Mouse (Mus musculus) neural tube, embryonic 15.5 days (tissue): ENCODE data around the gene Gm15557. TPM values are rescaled to one million over a fixed set of nuclear protein-coding genes. Genes with fewer than 3 reads are reported as not detected.
"Not testable (repeated sequence)": the region's sequence is repeated elsewhere in the genome, so short reads cannot be mapped to it uniquely, and the experiment has no call there.

Experiments used
- ATAC-seq: fragments of 200-750 bp; cut with Nextera tagmentation; 2 replicates; pipeline ENCODE4 v1.8.0; 2017; ENCODE audit warnings: mild to moderate bottlenecking, moderate TSS enrichment, moderate library complexity; ENCODE audit not compliant: low FRiP score
- H3K27ac ChIP-seq: fragments of 300-500 bp; sonication (generic); replicated peaks from 2 replicates; pipeline ENCODE4 v1.5.1; 2015; ENCODE audit warnings: mild to moderate bottlenecking, inconsistent platforms
- H3K27me3 ChIP-seq: fragments of 300-500 bp; sonication (generic); replicated peaks from 2 replicates; pipeline ENCODE4 v1.6.1; 2015; ENCODE audit warnings: inconsistent platforms
- H3K36me3 ChIP-seq: fragments of 300-500 bp; sonication (generic); 2 replicates; pipeline ENCODE4 v1.6.1; 2015; ENCODE audit warnings: inconsistent platforms
- H3K4me1 ChIP-seq: fragments of 300-500 bp; sonication (generic); 2 replicates; pipeline ENCODE4 v1.6.1; 2015; ENCODE audit warnings: inconsistent platforms
- H3K4me2 ChIP-seq: fragments of 300-500 bp; sonication (generic); 2 replicates; pipeline ENCODE4 v1.6.1; 2015; ENCODE audit warnings: inconsistent platforms, mild to moderate bottlenecking, moderate library complexity
- H3K4me3 ChIP-seq: fragments of 300-500 bp; sonication (generic); replicated peaks from 2 replicates; pipeline ENCODE4 v1.5.1; 2015; ENCODE audit warnings: mild to moderate bottlenecking, inconsistent platforms
- H3K9ac ChIP-seq: fragments of 300-500 bp; sonication (generic); replicated peaks from 2 replicates; pipeline ENCODE4 v1.6.1; 2015; ENCODE audit warnings: mild to moderate bottlenecking, inconsistent platforms
- H3K9me3 ChIP-seq: fragments of 300-500 bp; sonication (generic); replicated peaks from 2 replicates; pipeline ENCODE4 v1.6.1; 2016; ENCODE audit warnings: inconsistent platforms
- WGBS: fragments of 180-500 bp; shearing (Covaris S2); methylation state at CpG from one replicate; pipeline ENCODE4 v1.1.7; 2015; ENCODE audit warnings: mixed read lengths; 5-methylcytosine and 5-hydroxymethylcytosine counted together
- polyA plus RNA-seq: library from polyadenylated mRNA; unstranded; fragments of >200 nt; fragmentation: Nextera tagmentation; extraction: Ambion mirVana; gene quantifications from 2 replicates; pipeline ENCODE4 v1.2.1, GENCODE M21; 2015

Gm15557 gene
- polyA plus RNA-seq: not detected in 2 replicates

- no peaks in the 10 kb centered on the region for H3K9me3 ChIP-seq
- peaks cover 22% of the 10 kb centered on the region for H3K4me1 ChIP-seq
- H3K9ac ChIP-seq: no peak within 1 kb of the TSS
- no peak for ATAC-seq
- no peak within 1 kb of the TSS for H3K4me3 ChIP-seq
- no peak within 1 kb of the TSS for H3K4me2 ChIP-seq
- 90% methylated on average over 3 of the region's 3 CpGs for WGBS
- H3K36me3 ChIP-seq: no peaks in the 10 kb centered on the region
- no peak within 1 kb of the TSS for H3K27ac ChIP-seq
- no peaks in the 10 kb centered on the region for H3K27me3 ChIP-seq
These were observed at the start of gene Gm15557 for GRCm38 (mm10) chr2:155940681-155941080. Gm15557 (plus strand) TSS chr2:155940728.

GRCm38 (mm10) chr2:155894307-155895045 lies 46.1 kb upstream of the Gm15557 start:
- no peak for ATAC-seq
- H3K36me3 ChIP-seq: peaks cover 44% of the 10 kb centered on the region
- H3K4me3 ChIP-seq: no peak overlapping the region
- no peak overlapping the region for H3K4me2 ChIP-seq
- H3K9ac ChIP-seq: no peak overlapping the region
- no peaks in the 10 kb centered on the region for H3K4me1 ChIP-seq
- H3K27ac ChIP-seq: no peak overlapping the region
- H3K9me3 ChIP-seq: no peaks in the 10 kb centered on the region
- H3K27me3 ChIP-seq: no peaks in the 10 kb centered on the region
- WGBS: 85% methylated on average over 13 of the region's 13 CpGs

GRCm38 (mm10) chr2:155895046-155895735 lies 45.3 kb upstream of the Gm15557 start:
- Histone ChIP-seq H3K4me2 (no peak overlapping the region), H3K9ac (no peak overlapping the region), H3K27me3 (no peaks in the 10 kb centered on the region), H3K4me1 (no peaks in the 10 kb centered on the region), H3K36me3 (peaks cover 44% of the 10 kb centered on the region), H3K9me3 (no peaks in the 10 kb centered on the region), H3K4me3 (no peak overlapping the region), H3K27ac (no peak overlapping the region)
- no peak for ATAC-seq
- 88% methylated on average over 16 of the region's 16 CpGs for WGBS

- Histone ChIP-seq H3K4me1 (no peaks in the 10 kb centered on the region), H3K27ac (no peak overlapping the region), H3K4me2 (no peak overlapping the region), H3K4me3 (no peak overlapping the region), H3K9me3 (no peaks in the 10 kb centered on the region), H3K9ac (no peak overlapping the region), H3K36me3 (peaks cover 24% of the 10 kb centered on the region), H3K27me3 (no peaks in the 10 kb centered on the region)
- WGBS: 89% methylated on average over 16 of the region's 16 CpGs
- no peak for ATAC-seq
These were observed 37.4 kb upstream of the Gm15557 start for GRCm38 (mm10) chr2:155902989-155903631.

GRCm38 (mm10) chr2:155903632-155904008 lies 36.9 kb upstream of the Gm15557 start:
- no peak overlapping the region for H3K27ac ChIP-seq
- H3K4me3 ChIP-seq: no peak overlapping the region
- H3K4me1 ChIP-seq: no peaks in the 10 kb centered on the region
- 91% methylated on average over 6 of the region's 6 CpGs for WGBS
- H3K4me2 ChIP-seq: no peak overlapping the region
- H3K36me3 ChIP-seq: peaks cover 22% of the 10 kb centered on the region
- no peak for ATAC-seq
- no peaks in the 10 kb centered on the region for H3K9me3 ChIP-seq
- H3K9ac ChIP-seq: no peak overlapping the region
- H3K27me3 ChIP-seq: no peaks in the 10 kb centered on the region

- 90% methylated on average over 6 of the region's 6 CpGs for WGBS
- no peak overlapping the region for H3K27ac ChIP-seq
- no peaks in the 10 kb centered on the region for H3K27me3 ChIP-seq
- H3K4me3 ChIP-seq: no peak overlapping the region
- no peaks in the 10 kb centered on the region for H3K4me1 ChIP-seq
- no peaks in the 10 kb centered on the region for H3K9me3 ChIP-seq
- no peak for ATAC-seq
- H3K36me3 ChIP-seq: peaks cover 51% of the 10 kb centered on the region
- H3K4me2 ChIP-seq: no peak overlapping the region
- no peak overlapping the region for H3K9ac ChIP-seq
These were observed 25.8 kb upstream of the Gm15557 start for GRCm38 (mm10) chr2:155914684-155915083.

GRCm38 (mm10) chr2:155923143-155923542 lies 17.4 kb upstream of the Gm15557 start:
- peaks cover 21% of the 10 kb centered on the region for H3K36me3 ChIP-seq
- no peak overlapping the region for H3K27ac ChIP-seq
- ATAC-seq: no peak
- WGBS: 97% methylated on average over 7 of the region's 7 CpGs
- H3K4me2 ChIP-seq: no peak overlapping the region
- H3K27me3 ChIP-seq: no peaks in the 10 kb centered on the region
- no peaks in the 10 kb centered on the region for H3K9me3 ChIP-seq
- peaks cover 3% of the 10 kb centered on the region for H3K4me1 ChIP-seq
- no peak overlapping the region for H3K4me3 ChIP-seq
- H3K9ac ChIP-seq: no peak overlapping the region

- not testable (repeated sequence) for H3K4me2 ChIP-seq, ATAC-seq, H3K4me3 ChIP-seq, H3K9me3 ChIP-seq, H3K27ac ChIP-seq, H3K27me3 ChIP-seq, H3K9ac ChIP-seq
- Histone ChIP-seq H3K4me1 (peaks cover 17% of the 10 kb centered on the region), H3K36me3 (peaks cover 12% of the 10 kb centered on the region)
- WGBS: 97% methylated on average over 6 of the region's 6 CpGs
These were observed 15.3 kb upstream of the Gm15557 start for GRCm38 (mm10) chr2:155925213-155925612.

GRCm38 (mm10) chr2:155928711-155929345 lies 11.7 kb upstream of the Gm15557 start:
- 70% methylated on average over 7 of the region's 7 CpGs for WGBS
- Histone ChIP-seq H3K27me3 (no peaks in the 10 kb centered on the region), H3K9ac (peak overlapping the region; percentile 52; the same call in 1 of the 2 replicates), H3K36me3 (peaks cover 3% of the 10 kb centered on the region; the same call in 1 of the 2 replicates), H3K4me3 (peak overlapping the region; percentile 66), H3K4me1 (peaks cover 25% of the 10 kb centered on the region), H3K27ac (no peak overlapping the region), H3K9me3 (no peaks in the 10 kb centered on the region), H3K4me2 (peak overlapping the region; percentile 83)
- ATAC-seq: no peak

- Histone ChIP-seq H3K36me3 (no peaks in the 10 kb centered on the region), H3K4me2 (peak within 1 kb of the TSS; percentile 83), H3K4me3 (peak within 1 kb of the TSS; percentile 66), H3K27ac (peak within 1 kb of the TSS; percentile 90), H3K4me1 (peaks cover 25% of the 10 kb centered on the region), H3K27me3 (no peaks in the 10 kb centered on the region), H3K9ac (peak within 1 kb of the TSS; percentile 52), H3K9me3 (no peaks in the 10 kb centered on the region)
- ATAC-seq: peak; percentile 97
- WGBS: under 1% methylated on average over 38 of the region's 38 CpGs
These were observed 10.7 kb upstream of the Gm15557 start, which contains the start of gene Uqcc1 for GRCm38 (mm10) chr2:155929531-155930442. Uqcc1 (minus strand) TSS chr2:155930310.
